Mouse (Mus musculus): ENCODE data around the gene Gm3373.
"Not testable (repeated sequence)": the region's sequence is repeated elsewhere in the genome, so short reads cannot be mapped to it uniquely, and the experiment has no call there.

The Gm3373 gene

GRCm38 (mm10) chr14:5741477-5741876 lies at the start of gene Gm3373:
Gm3373 (minus strand) TSS chr14:5741577.
- DNase-seq (ENCODE audit: low spot score): not testable (repeated sequence)

- DNase-seq (ENCODE audit: low spot score): not testable (repeated sequence)
These were observed 54.0 kb downstream of the Gm3373 start, which contains the start of gene Gm9603 for GRCm38 (mm10) chr14:5687357-5687756. Gm9603 (minus strand) TSS chr14:5687457.
